Mouse (Mus musculus): ENCODE measurements around the gene Abcc3.

Gene Abcc3

DNA sequence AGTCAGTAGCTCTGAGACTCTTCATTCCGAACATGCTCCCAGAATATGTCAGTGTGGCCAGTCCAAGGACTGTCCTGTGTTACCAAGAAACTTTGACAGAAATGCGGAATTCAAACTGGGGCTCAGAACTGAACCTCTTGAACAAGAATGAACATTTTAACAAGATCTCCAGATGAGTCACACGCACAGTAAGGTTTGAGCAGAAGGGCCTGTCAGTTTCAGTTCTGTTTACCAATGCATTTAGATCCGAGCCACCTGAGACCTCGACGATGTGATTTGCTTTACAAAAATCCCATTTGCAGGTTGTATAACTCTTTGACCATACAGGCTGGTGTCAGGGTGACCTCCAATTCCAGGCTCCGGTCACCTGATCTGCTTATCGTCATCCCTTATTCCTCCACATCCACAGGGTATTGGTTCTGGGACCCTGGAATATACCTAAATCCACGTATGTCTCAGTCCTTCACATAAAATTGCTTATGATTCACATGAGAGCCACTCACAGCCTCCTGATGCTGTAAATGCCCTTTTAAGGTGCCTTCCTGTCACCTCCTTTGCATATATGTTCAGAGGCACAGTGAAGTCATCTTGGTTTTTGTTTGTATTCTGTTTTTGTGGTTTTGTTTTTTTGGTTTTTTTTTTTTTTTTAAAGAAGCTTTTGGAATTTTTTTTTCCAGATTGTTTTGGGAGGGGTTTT, 37.1 kb downstream of the Abcc3 start:
- DNase-seq (ENCODE audit: low read depth, low spot score), result no peak

DNA sequence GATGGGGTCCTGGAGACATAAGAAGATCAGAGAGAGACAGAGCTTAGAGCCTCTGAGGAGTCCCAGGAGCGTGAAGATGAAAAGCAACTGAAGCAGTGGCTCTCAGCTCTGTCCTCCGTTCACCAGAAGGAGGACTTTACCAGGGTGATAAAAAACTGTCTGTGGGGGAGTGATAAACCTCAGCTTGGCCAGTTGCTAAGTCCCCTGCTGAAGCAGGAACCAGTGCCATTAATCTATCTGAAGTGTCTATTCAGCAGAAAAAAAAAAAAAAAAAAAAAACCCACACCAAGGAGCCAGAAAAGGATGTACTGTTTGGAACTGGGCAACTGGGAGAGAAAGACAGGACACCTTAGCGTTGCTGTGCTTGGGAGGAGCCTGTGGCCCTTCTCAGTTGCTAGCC, 41.7 kb downstream of the Abcc3 start:
- DNase-seq (ENCODE audit: low read depth, low spot score), result no peak

DNA sequence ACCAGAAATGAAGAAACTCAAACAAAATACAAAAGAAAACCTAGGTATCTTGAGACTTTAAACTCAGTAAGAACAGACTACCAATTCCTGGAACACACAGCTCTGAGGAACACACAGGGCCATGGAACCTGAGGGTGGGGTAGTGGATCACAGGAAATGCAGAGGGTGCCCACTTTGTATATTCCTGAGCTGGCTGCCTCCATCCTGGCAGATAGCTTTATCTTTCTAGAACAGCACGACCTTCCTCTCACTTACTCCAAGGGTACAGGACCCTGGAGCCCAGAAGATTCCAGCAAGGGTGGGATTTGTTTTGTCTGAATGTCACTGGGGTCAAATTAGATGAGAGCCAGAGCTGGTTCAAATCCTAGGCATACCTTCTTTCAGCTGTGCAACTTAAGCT, 42.5 kb downstream of the Abcc3 start:
- DNase-seq (ENCODE audit: low read depth, low spot score), result no peak

DNA sequence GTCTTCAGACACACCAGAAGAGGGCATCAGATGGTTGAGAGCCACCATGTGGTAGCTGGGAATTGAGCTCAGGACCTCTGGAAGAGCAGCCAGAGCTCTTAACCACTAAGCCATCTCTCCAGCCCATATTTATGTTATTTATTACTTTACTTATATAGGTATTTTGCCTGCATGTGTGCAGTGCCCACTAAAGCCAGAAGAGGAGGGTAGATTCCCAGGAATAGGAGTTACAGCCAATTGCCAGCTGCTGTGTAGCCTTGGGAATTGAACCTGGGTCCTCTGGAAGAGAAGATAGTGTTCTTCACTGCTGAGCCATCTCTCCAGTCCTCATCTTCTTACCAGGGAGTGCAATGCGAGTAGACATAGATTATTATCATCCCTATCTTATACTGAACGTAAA, 43.0 kb downstream of the Abcc3 start:
- DNase-seq (ENCODE audit: low read depth, low spot score), result no peak

DNA sequence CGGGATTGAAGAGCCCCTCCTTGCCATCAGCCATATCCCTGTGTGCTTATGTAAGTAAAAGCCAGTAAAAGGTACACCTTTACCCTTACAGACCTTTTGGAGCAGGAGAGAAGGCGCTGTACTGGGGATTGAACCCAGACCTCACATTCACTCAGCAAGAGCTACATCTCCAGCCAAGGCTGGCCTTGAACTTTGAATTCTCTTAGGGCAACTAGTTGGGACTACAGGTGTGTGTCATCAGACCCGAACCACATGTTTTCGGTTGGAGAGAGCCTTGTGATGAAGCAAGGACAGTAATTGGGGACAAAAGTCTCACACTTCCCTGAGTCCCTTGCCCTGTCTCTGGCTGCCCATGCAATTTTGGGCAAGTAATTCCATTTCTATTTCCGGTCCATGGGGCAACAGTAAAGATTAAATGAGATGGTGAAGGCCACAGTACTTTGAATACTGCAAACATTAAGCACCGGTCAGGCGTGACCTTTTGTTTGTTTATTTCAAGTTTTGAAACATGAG, 45.7 kb downstream of the Abcc3 start:
- no peak for DNase-seq (ENCODE audit: low read depth, low spot score)

DNA sequence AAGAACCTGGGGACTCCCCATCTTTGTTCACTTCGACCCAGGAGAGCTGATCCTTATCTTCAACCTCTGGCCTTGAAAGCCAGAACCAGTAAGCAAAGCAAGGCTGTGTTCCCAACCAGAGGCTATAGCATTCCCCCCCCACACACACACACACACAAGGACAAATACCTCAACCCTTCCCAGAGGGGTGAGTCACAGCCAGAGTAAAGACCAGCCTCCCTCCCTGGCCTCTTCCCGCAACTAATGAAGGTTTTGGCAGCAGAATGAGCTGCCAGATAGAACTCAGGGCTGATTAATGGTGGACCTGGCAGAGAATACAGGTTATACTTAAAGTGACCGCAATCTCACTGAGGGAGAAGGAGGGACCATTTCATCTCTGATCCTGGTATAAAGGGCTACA, 46.2 kb downstream of the Abcc3 start:
- DNase-seq (ENCODE audit: low read depth, low spot score), result no peak

DNA sequence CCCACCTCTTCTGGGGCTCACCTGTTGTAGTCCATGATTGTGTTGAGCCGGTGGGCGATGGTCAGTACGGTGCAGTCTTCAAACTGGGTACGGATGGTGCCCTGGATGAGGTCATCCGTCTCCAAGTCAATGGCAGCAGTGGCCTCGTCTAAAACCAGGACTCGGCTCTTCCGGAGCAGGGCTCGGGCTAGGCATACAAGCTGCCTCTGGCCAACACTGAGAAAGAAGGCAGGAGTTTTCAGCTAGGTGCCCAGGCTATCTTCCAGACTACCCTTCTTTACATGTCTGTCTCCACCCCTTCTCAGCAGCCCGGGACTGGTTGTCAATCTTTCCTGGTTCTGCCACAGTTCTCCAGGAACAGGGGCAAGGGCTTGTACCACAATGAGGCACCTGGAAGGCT, 46.9 kb downstream of the Abcc3 start:
- no peak for DNase-seq (ENCODE audit: low read depth, low spot score)

DNA sequence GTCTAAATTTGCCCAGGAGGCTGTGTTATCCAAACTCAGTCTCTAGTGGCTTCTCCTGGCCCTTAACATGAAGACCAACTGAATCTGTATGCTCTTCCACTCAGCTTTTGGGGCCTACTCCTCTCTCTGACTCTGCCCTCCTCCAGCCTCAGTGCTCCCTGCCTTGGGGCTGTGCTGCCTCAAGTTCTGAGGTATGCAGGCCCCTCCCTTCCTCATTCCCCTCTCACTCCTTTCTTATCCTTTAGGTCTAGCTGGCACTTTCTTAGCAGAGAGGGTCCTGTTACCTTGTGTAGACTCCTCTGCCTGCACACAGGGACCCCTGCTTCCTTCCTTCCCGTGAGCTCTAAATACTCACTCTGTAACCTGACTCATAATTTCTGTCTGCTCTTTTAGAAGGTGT, 48.3 kb downstream of the Abcc3 start:
- DNase-seq (ENCODE audit: low read depth, low spot score), result no peak

DNA sequence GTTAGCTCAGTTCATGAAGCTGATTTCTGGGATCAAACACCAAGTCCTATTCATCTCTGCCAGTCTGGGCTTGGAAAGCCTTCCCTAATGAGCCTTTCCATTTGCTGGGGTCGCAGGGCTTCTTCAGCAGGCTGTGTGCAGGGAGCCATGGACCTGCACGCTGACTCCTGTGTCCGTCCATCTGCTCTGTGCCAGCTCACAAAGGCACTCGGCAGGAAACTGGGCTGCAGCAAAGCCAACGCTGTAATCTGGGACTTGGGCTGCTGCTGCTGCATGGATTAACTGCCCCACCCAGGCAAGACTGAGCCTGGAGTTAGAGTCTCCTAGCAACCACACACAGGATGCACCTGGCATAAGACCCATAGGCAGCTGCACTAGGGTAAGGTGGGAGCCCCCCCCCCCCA, 48.8 kb downstream of the Abcc3 start:
- DNase-seq (ENCODE audit: low read depth, low spot score), result no peak

DNA sequence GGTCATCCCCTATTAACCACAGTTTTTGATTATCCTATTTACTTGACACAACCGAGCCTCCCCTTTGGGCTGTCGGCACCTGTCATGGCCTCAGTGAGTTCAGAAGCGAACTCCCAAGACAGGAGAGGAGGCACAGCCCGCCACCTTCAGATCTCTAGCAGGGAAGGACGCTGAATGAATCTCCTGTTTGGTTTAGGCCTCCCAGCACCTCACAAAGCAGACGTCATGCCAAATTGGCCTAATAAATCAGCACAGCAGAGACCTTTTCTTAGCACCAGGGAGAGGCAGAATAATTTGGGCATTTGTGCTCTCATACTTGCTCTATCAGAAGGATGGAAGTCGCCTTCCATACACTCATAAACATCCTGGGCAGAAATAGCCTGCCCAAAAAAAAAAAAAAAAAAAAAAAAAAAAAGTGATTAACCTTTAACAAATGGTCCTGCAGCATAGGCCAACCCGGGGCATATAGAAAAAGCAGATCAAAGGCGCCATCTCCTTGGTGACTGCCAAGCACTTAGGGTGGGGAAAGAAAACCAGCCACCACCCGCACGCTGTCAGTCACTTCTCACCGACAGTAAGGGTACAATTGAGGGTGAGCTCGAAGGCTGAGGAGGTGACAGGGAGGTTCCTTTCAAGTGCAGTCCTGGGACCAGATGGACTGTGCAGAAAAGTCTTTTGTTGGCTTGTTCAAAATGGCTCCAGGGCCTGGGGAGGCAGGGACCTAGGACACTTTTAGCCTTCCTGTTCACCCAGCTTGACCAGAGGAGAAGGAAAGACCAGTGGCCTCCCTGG, 50.5 kb downstream of the Abcc3 start:
- DNase-seq (ENCODE audit: low read depth, low spot score), result no peak

DNA sequence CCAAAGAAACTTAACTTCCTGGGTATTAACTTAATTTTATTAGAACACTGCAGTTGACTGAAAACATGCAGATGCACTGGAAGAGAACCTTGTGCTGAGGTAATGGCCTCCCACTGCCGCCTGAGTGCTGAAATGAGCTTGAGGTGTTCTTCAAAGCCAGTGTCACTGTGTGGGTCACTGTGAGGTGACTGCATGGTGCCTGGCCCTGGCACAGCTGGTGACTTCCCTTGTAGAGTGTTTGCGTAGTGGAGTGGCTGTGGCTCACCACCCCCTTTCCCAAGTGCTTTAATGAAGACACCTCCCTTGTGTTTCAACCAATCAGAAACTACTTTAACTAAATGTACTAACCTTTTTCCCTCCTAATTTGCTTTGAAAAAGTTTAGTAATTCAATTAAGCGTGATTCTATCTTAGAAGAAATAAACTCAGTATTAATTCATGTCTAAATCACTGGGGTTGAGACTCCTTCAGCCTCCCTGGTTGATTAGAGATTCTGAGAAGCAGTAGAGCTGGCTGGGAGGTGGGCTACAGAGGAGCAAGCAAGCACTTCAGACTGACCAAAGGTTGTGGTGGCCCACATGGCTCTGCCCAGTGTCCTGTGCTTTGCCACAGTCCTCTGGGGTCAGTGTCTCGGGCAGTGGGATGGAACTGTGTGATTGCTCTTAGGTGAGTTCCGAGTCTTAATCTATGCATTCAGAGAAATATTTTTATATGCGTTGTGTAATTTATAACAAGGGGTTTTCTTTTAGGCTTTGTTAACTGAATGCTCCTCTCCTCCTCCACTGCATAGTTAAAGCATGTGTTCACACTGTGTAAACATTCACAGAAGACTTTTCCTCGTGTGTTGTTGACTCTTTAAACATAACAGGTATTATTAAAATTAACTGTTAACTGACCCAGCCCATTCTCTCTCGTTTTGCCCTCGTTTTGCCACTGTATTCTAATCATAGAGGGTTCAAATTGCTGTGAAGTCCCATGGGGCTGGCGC, 51.6 kb downstream of the Abcc3 start:
- DNase-seq (ENCODE audit: low read depth, low spot score), result no peak

DNA sequence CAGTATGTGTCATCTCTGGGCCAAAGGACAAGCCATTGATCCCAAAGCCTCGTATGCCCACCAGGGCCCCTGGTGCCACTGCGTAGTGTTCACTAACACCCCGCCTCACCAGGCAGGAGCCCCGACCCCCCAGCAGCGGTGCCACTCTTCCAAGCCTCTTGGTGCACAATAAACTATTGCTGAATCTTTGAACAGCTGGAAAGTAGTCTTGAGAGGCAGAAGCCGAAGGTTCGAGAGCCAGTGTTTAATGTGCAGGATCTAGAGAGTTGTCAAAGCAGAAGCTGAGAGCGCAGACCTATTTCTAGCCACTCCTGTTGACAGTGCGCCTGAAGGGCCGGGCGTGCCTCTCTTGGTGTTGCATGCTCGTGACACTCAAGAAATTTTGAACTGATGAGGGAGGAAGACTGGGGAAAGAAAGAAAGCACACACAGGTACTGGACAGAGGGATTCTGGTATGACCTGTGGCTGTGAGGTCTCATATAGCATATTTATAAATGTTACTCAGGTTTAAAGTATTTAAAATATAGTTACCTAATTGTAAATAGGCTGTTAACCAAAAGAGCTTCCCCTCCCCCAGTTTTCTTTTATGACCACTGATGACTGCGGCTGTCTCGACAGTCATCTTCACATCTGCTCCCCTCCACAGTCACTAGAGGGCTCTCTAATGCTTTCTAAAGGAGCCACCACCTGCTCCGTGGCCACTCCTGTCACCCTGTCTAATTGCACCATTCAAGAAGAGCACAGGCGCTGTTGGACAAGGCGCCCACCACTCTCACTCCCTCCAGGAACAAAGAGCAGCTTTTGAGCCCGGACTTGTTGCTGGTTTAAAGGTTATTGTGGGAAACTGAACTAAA, 52.8 kb downstream of the Abcc3 start:
- DNase-seq (ENCODE audit: low read depth, low spot score), result peak; percentile 80

DNA sequence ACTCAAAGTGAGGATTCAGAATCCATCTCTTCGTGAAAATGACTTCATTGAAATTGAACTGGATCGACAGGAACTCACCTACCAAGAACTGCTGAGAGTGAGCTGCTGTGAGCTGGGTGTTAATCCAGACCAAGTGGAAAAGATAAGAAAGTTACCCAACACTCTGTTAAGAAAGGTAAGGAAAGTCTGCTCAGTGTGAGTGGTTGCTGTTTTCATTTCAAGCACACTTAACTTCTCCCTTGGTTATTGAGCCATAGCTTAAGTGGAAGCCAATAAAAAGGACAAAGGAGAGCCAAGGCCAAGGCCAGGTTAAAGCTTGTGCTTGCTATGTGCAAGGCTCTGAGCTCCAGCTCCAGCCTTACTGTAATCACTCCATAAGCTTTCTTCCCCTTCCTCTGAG, 54.5 kb downstream of the Abcc3 start:
- DNase-seq (ENCODE audit: low read depth, low spot score), result no peak

DNA sequence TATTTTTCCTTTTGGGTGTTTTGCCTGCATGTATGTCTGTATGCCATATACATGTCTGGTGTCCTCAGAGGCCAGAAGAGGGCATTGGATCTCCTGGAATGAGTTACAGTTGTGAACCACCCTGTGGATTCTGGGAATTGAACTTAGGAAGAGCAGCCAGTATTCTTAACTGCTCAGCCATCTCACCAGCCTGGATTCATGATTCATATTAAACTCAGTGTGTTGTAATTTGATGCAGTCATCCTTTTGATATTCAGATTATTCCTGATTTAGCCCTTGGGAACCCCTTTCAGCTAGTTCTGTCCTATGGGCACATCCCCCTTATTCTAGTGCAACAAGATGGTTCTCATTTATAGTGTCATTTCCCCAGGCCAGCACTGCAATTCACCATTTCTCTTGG, 56.2 kb downstream of the Abcc3 start:
- no peak for DNase-seq (ENCODE audit: low read depth, low spot score)

DNA sequence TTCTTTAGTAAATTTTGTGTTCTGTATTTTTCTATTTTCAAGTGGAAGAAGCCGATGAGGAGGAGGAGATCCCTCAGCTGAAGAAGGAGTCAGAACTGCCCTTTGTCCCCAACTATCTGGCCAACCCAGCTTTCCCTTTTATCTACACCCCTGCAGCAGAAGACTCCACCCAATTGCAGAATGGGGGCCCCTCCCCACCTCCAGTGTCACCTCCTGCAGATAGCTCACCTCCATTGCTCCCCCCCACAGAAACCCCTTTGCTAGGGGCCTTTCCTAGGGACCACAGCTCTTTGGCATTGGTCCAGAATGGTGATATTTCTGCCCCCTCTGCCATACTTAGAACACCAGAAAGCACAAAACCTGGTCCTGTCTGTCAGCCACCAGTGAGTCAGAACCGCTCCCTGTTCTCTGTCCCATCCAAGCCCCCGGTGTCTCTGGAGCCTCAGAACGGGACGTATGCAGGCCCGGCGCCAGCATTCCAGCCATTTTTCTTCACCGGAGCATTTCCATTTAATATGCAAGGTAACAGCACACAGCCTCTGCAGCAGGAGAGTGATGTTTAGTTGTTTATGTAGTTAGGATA, 58.3 kb downstream of the Abcc3 start:
- no peak for DNase-seq (ENCODE audit: low read depth, low spot score)

DNA sequence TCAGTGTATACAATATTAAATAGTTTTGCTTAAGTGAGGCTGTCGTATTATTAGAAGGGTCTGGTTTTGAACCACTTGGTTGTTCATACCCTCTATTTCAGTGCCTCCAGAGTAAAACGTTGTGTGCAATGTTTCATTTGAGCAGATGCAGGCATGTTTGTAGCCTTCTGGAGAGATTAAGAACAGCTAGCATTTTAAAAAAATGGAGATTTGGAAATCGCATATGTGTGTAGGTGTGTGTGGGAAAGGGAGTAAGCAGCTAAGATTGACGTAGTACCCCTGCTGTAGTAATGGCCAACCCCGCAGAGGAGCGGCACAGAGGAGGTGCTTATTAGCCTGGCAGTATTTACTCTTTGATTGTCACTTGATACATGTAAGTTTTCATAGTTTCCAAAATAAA, 60.1 kb downstream of the Abcc3 start:
- DNase-seq (ENCODE audit: low read depth, low spot score), result no peak

DNA sequence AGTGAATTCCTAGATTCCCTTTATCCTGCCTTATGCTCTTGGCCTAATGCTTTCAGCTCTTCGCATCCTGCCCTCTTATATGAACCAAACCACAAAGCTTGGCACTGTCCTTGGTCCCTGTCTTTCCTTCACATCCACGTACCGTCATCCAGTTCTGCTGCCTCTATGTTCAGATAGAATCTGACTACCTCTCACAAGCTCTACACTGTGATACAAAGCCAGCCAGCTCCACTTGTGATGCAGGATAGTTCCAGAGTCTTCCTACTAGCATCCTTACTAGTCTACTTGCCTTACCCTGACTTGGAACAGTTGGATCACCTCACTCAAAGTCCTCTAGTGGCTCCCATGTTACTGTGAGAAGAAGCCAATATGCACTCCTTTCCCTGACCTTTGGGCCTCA, 62.6 kb downstream of the Abcc3 start:
- DNase-seq (ENCODE audit: low read depth, low spot score), result no peak

DNA sequence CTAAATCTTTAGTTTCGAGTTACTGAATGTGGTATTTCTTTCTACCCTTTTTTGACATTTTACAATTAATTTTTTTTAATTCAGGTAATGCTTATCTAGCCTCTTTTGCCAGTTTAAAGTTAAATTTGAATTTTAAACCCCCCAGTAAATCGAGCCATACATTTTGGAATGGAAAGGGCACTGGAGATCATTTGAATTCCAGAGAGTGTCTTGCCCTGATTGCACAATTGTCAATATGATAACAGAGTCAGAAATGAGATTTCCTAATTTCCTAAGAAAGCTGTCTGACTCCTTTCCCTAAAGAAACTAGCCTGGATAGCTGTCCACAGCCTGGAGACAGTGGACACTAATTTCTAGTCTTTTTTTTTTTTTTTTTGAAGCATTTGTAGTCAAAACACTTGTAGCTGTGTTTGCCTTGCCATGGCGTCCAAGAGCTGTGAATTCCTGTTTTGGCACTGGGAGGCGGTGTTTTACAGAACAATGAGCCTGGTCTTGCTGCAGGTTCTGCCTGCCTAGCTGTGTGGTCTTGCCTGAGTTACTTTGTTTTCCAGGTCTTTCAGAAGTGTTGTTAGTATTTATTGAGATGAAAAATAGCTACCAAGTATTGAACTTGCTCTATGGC, 63.4 kb downstream of the Abcc3 start:
- peak; percentile 55 for DNase-seq (ENCODE audit: low read depth, low spot score)

DNA sequence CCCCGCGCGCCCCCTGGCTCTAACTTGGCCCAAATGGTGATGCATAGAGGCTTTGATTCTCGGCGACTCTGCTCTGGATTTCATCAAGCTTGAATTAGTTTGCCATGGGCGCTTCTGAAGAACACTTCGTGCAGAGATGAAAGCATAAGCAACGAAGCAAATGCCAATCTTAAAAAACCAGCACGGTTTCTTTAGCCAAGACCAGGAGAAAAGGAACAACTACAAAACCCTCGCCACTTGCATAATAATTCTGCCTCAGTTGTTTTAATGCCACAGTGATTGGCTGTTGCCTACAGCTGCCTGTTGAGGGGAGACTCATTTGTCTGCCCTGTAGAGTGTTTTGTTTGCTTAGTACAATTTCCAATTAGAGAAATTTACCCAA, 64.2 kb downstream of the Abcc3 start:
- DNase-seq (ENCODE audit: low read depth, low spot score), result no peak

Measured in CD4-positive, CD25-positive, alpha-beta regulatory T cell, adult 2 months (primary cell).